Mouse (Mus musculus) G1E (cell line): ENCODE measurements around the gene Adcy9. TPM values are rescaled to one million over a fixed set of nuclear protein-coding genes. Genes with fewer than 3 reads are reported as not detected.

Experiments
- ATAC-seq: 2 replicates; pipeline ENCODE4 v1.8.0; 2016; ENCODE audit warnings: mild to moderate bottlenecking; ENCODE audit not compliant: insufficient number of reproducible peaks, poor library complexity, low FRiP score, severe bottlenecking; ENCODE audit errors: extremely low read depth
- DNase-seq: peaks from one replicate; pipeline ENCODE4 v3.0.0; 2012; ENCODE audit warnings: low spot score
- H3K27me3 ChIP-seq: 2 replicates; pipeline ENCODE4 v1.6.1; 2012; ENCODE audit warnings: mild to moderate bottlenecking, low read length, inconsistent platforms; ENCODE audit not compliant: insufficient read depth
- H3K36me3 ChIP-seq: replicated peaks from 2 replicates; pipeline ENCODE3; 2012; ENCODE audit warnings: mild to moderate bottlenecking, inconsistent platforms
- H3K4me1 ChIP-seq: 2 replicates; pipeline ENCODE4 v1.6.1; 2012; ENCODE audit warnings: low read depth, low read length, inconsistent platforms, mixed read lengths; ENCODE audit not compliant: insufficient read depth
- H3K4me3 ChIP-seq: 2 replicates; pipeline ENCODE4 v1.5.1; 2012; ENCODE audit warnings: low read depth, mild to moderate bottlenecking, inconsistent platforms, low read length, moderate library complexity, mixed read lengths
- H3K9me3 ChIP-seq: replicated peaks from 2 replicates; pipeline ENCODE4 v1.6.1; 2012; ENCODE audit warnings: inconsistent platforms
- CTCF ChIP-seq: IDR thresholded peaks from 2 replicates; pipeline ENCODE4 v1.5.1; 2012; ENCODE audit warnings: low read depth, low read length, inconsistent platforms, mixed read lengths
- GATA1 ChIP-seq: IDR thresholded peaks from 2 replicates; pipeline ENCODE4 v1.6.1; 2012; ENCODE audit warnings: borderline replicate concordance, low read length, inconsistent platforms, mixed read lengths
- GATA2 ChIP-seq: IDR thresholded peaks from 2 replicates; pipeline ENCODE4 v1.6.1; 2012; ENCODE audit warnings: low read depth, low read length, inconsistent platforms, borderline replicate concordance
- POLR2AphosphoS5 ChIP-seq: IDR thresholded peaks from 2 replicates; pipeline ENCODE4 v1.6.1; 2012; ENCODE audit warnings: low read depth, low read length, inconsistent platforms; ENCODE audit not compliant: insufficient replicate concordance
- TAL1 ChIP-seq: conservative IDR thresholded peaks from 2 replicates; pipeline ENCODE4 v1.6.1; 2012; ENCODE audit warnings: low read depth, low read length, inconsistent platforms, mixed read lengths
- polyA plus RNA-seq: library from polyadenylated mRNA; stranded (reverse); fragments of >175 nt; gene quantifications from 2 replicates; pipeline ENCODE4 v1.2.3, GENCODE M21; 2012
- total RNA-seq, 2 experiments: library from RNA; stranded (forward) in 1 of 2; stranded (reverse) in 1 of 2; fragments of 200-1000 nt in 1 of 2; fragments of >200 nt in 1 of 2; fragmentation: Nextera tagmentation in 1 of 2; gene quantifications; 2 replicates each; pipeline ENCODE4 v1.2.3; 2014 to 2017

Adcy9 gene
- total and polyA plus RNA-seq, 3 experiments, result 0.47 to 2.1 (median 0.83) TPM

DNA sequence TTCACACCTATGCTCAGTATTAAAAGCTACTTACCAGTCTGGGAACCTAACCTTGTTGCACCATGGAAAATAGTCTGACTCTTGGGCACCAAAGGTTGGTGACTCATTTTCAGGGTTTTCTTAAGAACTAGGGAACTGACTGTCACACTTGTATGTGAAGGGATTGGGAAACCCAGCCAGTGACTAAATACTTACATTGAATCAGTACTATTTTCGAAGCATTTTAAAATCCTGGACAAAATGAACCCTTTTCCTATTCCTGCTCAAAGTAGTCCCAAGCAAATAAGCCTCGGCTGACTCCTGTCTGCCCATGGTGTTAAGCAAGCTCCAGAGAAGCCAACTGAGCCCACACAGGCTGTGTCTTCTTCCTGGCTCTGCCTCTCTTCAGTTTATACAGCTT, 144.1 kb downstream of the Adcy9 start:
- H3K4me3 ChIP-seq, result no peak overlapping the region
- DNase-seq (no peak), ATAC-seq (no peak)
- TF ChIP-seq GATA1 (no peak), CTCF (no peak), POLR2AphosphoS5 (no peak), GATA2 (no peak), TAL1 (no peak)
- no peaks in the 10 kb centered on the region for H3K4me1 ChIP-seq
- peaks cover 14% of the 10 kb centered on the region for H3K27me3 ChIP-seq
- no peaks in the 10 kb centered on the region for H3K9me3 ChIP-seq
- no peaks in the 10 kb centered on the region for H3K36me3 ChIP-seq

- Histone ChIP-seq H3K4me1 (no peaks in the 10 kb centered on the region), H3K9me3 (no peaks in the 10 kb centered on the region), H3K4me3 (no peak overlapping the region), H3K36me3 (no peaks in the 10 kb centered on the region), H3K27me3 (peaks cover 5% of the 10 kb centered on the region)
- TF ChIP-seq GATA1 (no peak), CTCF (no peak), GATA2 (no peak)
- ATAC-seq, result no peak
- DNase-seq, result no peak
Observed at GRCm38 (mm10) chr16:4273702-4274476, 146.4 kb downstream of the Adcy9 start.

- Histone ChIP-seq H3K36me3 (no peaks in the 10 kb centered on the region), H3K4me3 (no peak overlapping the region), H3K27me3 (peaks cover 11% of the 10 kb centered on the region), H3K4me1 (0 out of 2 replicates have a peak, but pooled peaks cover 3% of the 10 kb centered on the region), H3K9me3 (no peaks in the 10 kb centered on the region)
- TF ChIP-seq CTCF, result no peak
- TF ChIP-seq GATA2, result no peak
- TF ChIP-seq TAL1, result no peak
- TF ChIP-seq POLR2AphosphoS5, result no peak
- TF ChIP-seq GATA1, result no peak
- DNase-seq (no peak), ATAC-seq (no peak)
Observed at GRCm38 (mm10) chr16:4272254-4272653, 148.0 kb downstream of the Adcy9 start.

DNA sequence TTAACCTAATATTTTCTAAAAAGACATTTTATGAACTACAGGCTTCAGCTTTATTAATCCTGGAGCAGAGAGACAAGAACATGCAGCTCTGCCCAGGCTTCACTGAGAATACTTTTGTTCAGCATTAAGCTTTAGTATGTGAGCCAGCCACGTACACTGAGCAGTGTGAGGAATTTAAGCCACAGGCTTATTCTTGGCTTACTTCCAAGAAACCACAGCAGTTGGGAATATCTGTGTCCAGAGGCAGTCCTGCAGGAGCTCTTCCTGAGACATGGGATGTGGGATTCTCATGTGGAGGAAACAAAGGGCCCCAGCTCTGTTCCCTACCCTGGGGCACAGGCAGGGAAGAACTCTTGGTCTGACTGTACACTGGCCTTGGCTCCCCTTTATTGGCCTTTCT, 149.4 kb downstream of the Adcy9 start:
- Histone ChIP-seq H3K36me3 (no peaks in the 10 kb centered on the region), H3K4me3 (no peak overlapping the region), H3K4me1 (0 out of 2 replicates have a peak, but pooled peaks cover 3% of the 10 kb centered on the region), H3K9me3 (no peaks in the 10 kb centered on the region), H3K27me3 (peaks cover 11% of the 10 kb centered on the region; the same call in 1 of the 2 replicates)
- no peak for ATAC-seq
- TF ChIP-seq CTCF (no peak), GATA2 (no peak), TAL1 (no peak), GATA1 (no peak), POLR2AphosphoS5 (no peak)
- no peak for DNase-seq

DNA sequence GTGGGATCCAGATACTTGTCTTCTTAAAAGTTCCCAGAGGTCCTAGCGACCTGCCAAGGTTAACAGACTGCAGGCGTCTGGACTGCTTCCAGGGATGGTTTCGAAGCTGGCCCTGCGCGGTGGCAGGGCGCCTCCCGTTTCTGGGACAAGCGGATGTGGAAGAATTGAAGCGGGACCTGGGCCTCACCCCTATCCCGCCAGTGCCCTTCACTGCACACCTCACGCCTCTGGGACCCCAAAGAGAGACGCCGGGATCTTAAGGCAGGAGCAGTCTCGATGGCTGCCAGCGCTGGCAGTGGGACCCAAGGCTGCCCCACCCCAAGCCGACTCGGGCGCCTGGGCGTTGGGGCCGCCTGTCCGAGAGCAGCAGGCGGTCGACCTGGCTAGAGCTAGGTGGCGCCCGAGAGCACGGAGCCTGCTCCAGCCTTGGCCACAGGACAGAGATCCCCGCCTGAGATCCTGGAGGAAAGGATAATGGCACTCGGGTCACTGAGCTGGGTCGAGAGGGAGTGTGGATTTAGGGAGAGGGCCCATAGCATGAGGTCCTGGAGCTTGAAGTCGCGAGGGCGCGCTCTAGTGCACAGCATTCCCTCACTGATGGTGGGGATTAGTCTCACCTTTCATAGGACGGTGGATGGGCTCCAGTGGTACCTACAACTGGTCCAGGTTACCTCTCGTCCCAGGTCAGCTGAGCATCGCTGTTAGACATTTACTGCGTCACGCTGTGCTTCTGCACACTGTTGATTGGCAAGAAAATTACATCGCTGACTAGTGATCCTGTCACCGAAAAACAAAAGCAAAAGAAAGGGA, 152.2 kb downstream of the Adcy9 start:
- TF ChIP-seq CTCF (no peak), TAL1 (no peak), GATA2 (no peak), POLR2AphosphoS5 (no peak), GATA1 (no peak)
- 0 out of 2 replicates have a peak, but pooled peaks cover 3% of the 10 kb centered on the region for H3K4me1 ChIP-seq
- ATAC-seq (no peak), DNase-seq (no peak)
- H3K4me3 ChIP-seq, result no peak overlapping the region
- no peaks in the 10 kb centered on the region for H3K36me3 ChIP-seq
- H3K9me3 ChIP-seq, result no peaks in the 10 kb centered on the region
- H3K27me3 ChIP-seq, result peaks cover 18% of the 10 kb centered on the region

DNA sequence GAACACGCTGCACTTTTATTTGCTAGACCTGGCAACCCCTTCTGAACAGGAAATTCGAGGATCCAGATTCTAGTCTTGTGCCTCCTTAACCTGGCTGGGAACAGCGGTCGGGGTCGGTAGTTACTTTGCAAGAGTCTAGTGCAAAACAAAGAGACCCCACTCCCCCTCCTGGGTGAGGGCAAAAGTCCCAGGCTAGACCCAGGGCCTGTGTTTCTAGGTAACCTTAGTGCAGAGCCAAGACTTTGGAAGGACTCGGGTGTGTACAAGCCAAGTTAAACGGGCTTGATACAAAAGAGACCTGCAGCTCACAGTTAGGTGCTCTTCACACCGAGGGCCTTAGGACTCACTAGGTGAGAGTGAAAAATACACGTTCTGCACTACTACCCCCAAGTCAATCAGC, 152.8 kb downstream of the Adcy9 start:
- no peak for ATAC-seq
- DNase-seq, result no peak
- TF ChIP-seq TAL1 (no peak), GATA1 (no peak), POLR2AphosphoS5 (no peak), GATA2 (no peak), CTCF (no peak)
- H3K36me3 ChIP-seq, result no peaks in the 10 kb centered on the region
- H3K4me1 ChIP-seq, result 0 out of 2 replicates have a peak, but pooled peaks cover 3% of the 10 kb centered on the region
- H3K4me3 ChIP-seq, result no peak overlapping the region
- peaks cover 18% of the 10 kb centered on the region for H3K27me3 ChIP-seq
- H3K9me3 ChIP-seq, result no peaks in the 10 kb centered on the region
